9 mouse cellular contexts compared by ENCODE assay signal in genomic region chr2:105108703-105109158, GRCm38 (mm10). TPM values are rescaled to one million over a fixed set of nuclear protein-coding genes. Genes with fewer than 3 reads are reported as not detected.
DNase-seq lines count a peak whose midpoint lies in the region; ATAC-seq and TF ChIP-seq lines count a peak whose summit lies in the region.
"Had no signal": no experiment of that assay in that cellular context is flagged by ENCODE, and none has a peak within 500 bp of the region (broad histone marks: within the 10 kb centered on the region; RNA-seq: fewer than 3 reads in every experiment).

No protein-coding gene starts in this region.

- no peak for TF ChIP-seq EP300 in liver, postnatal 0 days (IDR thresholded peaks at IDR 0.05; ENCODE audit: low read depth)

- H3K9me3 ChIP-seq in liver, postnatal 0 days (ENCODE audit: low read length): no peaks in the 10 kb centered on the region
- no peaks in the 10 kb centered on the region for H3K9me3 ChIP-seq in liver, embryonic 12.5 days (replicated peaks)
- H3K9me3 ChIP-seq in neural tube, embryonic 15.5 days (replicated peaks): no peaks in the 10 kb centered on the region

- no peak for DNase-seq in liver, postnatal 0 days
- peak; percentile 98 to 99 for DNase-seq in cerebellum, postnatal 10 days
- peak; percentile 81 for DNase-seq in kidney, adult 18-20 months
- peak; percentile 72 to 80 for DNase-seq in left cerebral cortex, postnatal 14 days (ENCODE audit: low spot score in 2 of 2)
- DNase-seq in thymus, postnatal 4 days: no peak

- intact Hi-C loops in left cerebral cortex, postnatal 14 days (cut with DNase I): no loop called here

- H3K4me2 ChIP-seq in liver, postnatal 0 days (ENCODE audit: low read depth, low read length): no peak overlapping the region
- H3K4me2 ChIP-seq in liver, embryonic 12.5 days: no peak overlapping the region
- no peak overlapping the region for H3K4me2 ChIP-seq in neural tube, embryonic 15.5 days

- H3K4me3 ChIP-seq in liver, postnatal 0 days (ENCODE audit: low read depth, low read length): no peak overlapping the region
- H3K4me3 ChIP-seq in liver, embryonic 12.5 days: no peak overlapping the region
- H3K4me3 ChIP-seq in neural tube, embryonic 15.5 days (replicated peaks): no peak overlapping the region

- no peak overlapping the region for H3K27ac ChIP-seq in liver, postnatal 0 days (ENCODE audit: low read depth)
- no peak overlapping the region for H3K27ac ChIP-seq in liver, embryonic 12.5 days
- no peak overlapping the region for H3K27ac ChIP-seq in neural tube, embryonic 15.5 days (replicated peaks)

- H3K36me3 ChIP-seq in liver, postnatal 0 days (replicated peaks; ENCODE audit: insufficient read depth, low read length): no peaks in the 10 kb centered on the region
- no peaks in the 10 kb centered on the region for H3K36me3 ChIP-seq in liver, embryonic 12.5 days
- H3K36me3 ChIP-seq in neural tube, embryonic 15.5 days: no peaks in the 10 kb centered on the region

- no peaks in the 10 kb centered on the region for H3K4me1 ChIP-seq in liver, postnatal 0 days (ENCODE audit: insufficient read depth)
- no peaks in the 10 kb centered on the region for H3K4me1 ChIP-seq in liver, embryonic 12.5 days
- no peaks in the 10 kb centered on the region for H3K4me1 ChIP-seq in neural tube, embryonic 15.5 days

- TF ChIP-seq CTCF in liver, postnatal 0 days (IDR thresholded peaks at IDR 0.05; ENCODE audit: low read depth): peak; percentile 23

- H3K9ac ChIP-seq in liver, postnatal 0 days (replicated peaks): no peak overlapping the region
- H3K9ac ChIP-seq in liver, embryonic 12.5 days: no peak overlapping the region
- no peak overlapping the region for H3K9ac ChIP-seq in neural tube, embryonic 15.5 days (replicated peaks)

- no peak for ATAC-seq in liver, postnatal 0 days
- ATAC-seq in liver, embryonic 12.5 days: no peak
- ATAC-seq in granulocyte monocyte progenitor cell, adult 5-6 weeks (replicated peaks; ENCODE audit: poor library complexity, severe bottlenecking): 0 out of 2 replicates have a peak, but pooled peaks have one; percentile 14
- peak; percentile 91 for ATAC-seq in neural tube, embryonic 15.5 days (ENCODE audit: low FRiP score)

- H3K27me3 ChIP-seq in liver, postnatal 0 days (ENCODE audit: insufficient read depth, low read length): peaks cover 9% of the 10 kb centered on the region; the same call in 1 of the 2 replicates
- H3K27me3 ChIP-seq in liver, embryonic 12.5 days (replicated peaks): peaks cover 5% of the 10 kb centered on the region; the same call in 1 of the 2 replicates
- peaks cover 30% of the 10 kb centered on the region for H3K27me3 ChIP-seq in neural tube, embryonic 15.5 days (replicated peaks)

- WGBS in liver, postnatal 0 days (ENCODE audit: insufficient replicate concordance): 39% methylated on average over 6 of the region's 6 CpGs
- WGBS in liver, embryonic 12.5 days (ENCODE audit: insufficient replicate concordance): 48% methylated on average over 6 of the region's 6 CpGs
- 9% methylated on average over 6 of the region's 6 CpGs for WGBS in neural tube, embryonic 15.5 days

RNA-seq across cellular contexts. Expression of gene Gm11060, which starts 16.9 kb away (rescaled TPM):
- polyA plus RNA-seq in liver, postnatal 0 days (2015; fragmentation: Nextera tagmentation; extraction: Ambion mirVana): not detected in 2 replicates
- polyA plus RNA-seq in liver, embryonic 12.5 days (2016; fragmentation: Nextera tagmentation; extraction: Ambion mirVana): not detected in 2 replicates
- not detected in 2 replicates for total RNA-seq in granulocyte monocyte progenitor cell, adult 5-6 weeks (2014; fragmentation: Nextera tagmentation)
- total RNA-seq in granulocyte monocyte progenitor cell, adult 5-6 weeks (2017): not detected in 2 replicates
- total RNA-seq in left cerebral cortex, postnatal 14 days (2021): not detected
- not detected in 2 replicates for polyA plus RNA-seq in neural tube, embryonic 15.5 days (2015; fragmentation: Nextera tagmentation; extraction: Ambion mirVana)
- polyA plus RNA-seq: small intestine, adult 2 months had no signal

RNA-seq across cellular contexts. Expression of gene Wt1, which starts 17.6 kb away (rescaled TPM):
- 0.86 and 1.1 TPM in 2 replicates for polyA plus RNA-seq in liver, postnatal 0 days (2015; fragmentation: Nextera tagmentation; extraction: Ambion mirVana)
- polyA plus RNA-seq in liver, embryonic 12.5 days (2016; fragmentation: Nextera tagmentation; extraction: Ambion mirVana): 6.6 and 7.2 TPM in 2 replicates
- total RNA-seq in granulocyte monocyte progenitor cell, adult 5-6 weeks (2014; fragmentation: Nextera tagmentation): not detected in 2 replicates
- total RNA-seq in granulocyte monocyte progenitor cell, adult 5-6 weeks (2017): not detected in 2 replicates
- under 1 TPM; 0.36 to 0.42 TPM for total RNA-seq in left cerebral cortex, postnatal 14 days (2021)
- polyA plus RNA-seq in neural tube, embryonic 15.5 days (2015; fragmentation: Nextera tagmentation; extraction: Ambion mirVana): 2.6 and 4.5 TPM in 2 replicates

Comparison
In these comparisons a context has a peak if more than half of its experiments do, and no peak if none do; other contexts are left out.
1. ATAC-seq: peak in granulocyte monocyte progenitor cell, adult 5-6 weeks (single experiment) and neural tube, embryonic 15.5 days (single experiment); none in liver, postnatal 0 days (single experiment) and liver, embryonic 12.5 days (single experiment).
2. DNase-seq: peak in cerebellum, postnatal 10 days (2 of 2), kidney, adult 18-20 months (single experiment) and left cerebral cortex, postnatal 14 days (2 of 2); none in liver, postnatal 0 days (single experiment) and thymus, postnatal 4 days (single experiment).